Mouse (Mus musculus): ENCODE data around the gene Elovl2. TPM values are rescaled to one million over a fixed set of nuclear protein-coding genes. Genes with fewer than 3 reads are reported as not detected.

The Elovl2 gene
- polyA plus RNA-seq, 1 experiment from 2014 or later: not detected

GRCm38 (mm10) chr13:41235181-41235580 lies 15.0 kb upstream of the Elovl2 start:
- DNase-seq (ENCODE audit: low read depth, low spot score) (no peak), ATAC-seq (no peak)
- TF ChIP-seq CTCF (IDR thresholded peaks at IDR 0.05): no peak
- H3K27me3 ChIP-seq: peaks cover 32% of the 10 kb centered on the region
- ChIA-PET CTCF (no interaction called here), POLR2A (no interaction called here)
- in situ Hi-C loops (cut with MboI; ENCODE audit: low pct_unique_long_range_greater_than_20kb): loop anchor here (5.0 to 10.0 kb wide), 4 partner anchors 98 to 440 kb away; no protein-coding TSS in a partner anchor

- in situ Hi-C loops (cut with MboI; ENCODE audit: low pct_unique_long_range_greater_than_20kb): loop anchor here (10.0 kb wide), 2 partner anchors 388 to 438 kb away; no protein-coding TSS in a partner anchor
- H3K27me3 ChIP-seq: peaks cover 46% of the 10 kb centered on the region
- CTCF ChIA-PET: no interaction called here
These were observed 13.0 kb upstream of the Elovl2 start for GRCm38 (mm10) chr13:41233241-41233640.

GRCm38 (mm10) chr13:41232209-41232608 lies 12.0 kb upstream of the Elovl2 start:
- ChIA-PET CTCF (no interaction called here), POLR2A (interaction anchor here (0.6 kb wide), 1 partner anchor 95 kb away, joined by 3 read pairs; no protein-coding TSS in a partner anchor)
- in situ Hi-C loops (cut with MboI; ENCODE audit: low pct_unique_long_range_greater_than_20kb): loop anchor here (10.0 kb wide), 2 partner anchors 387 to 437 kb away; no protein-coding TSS in a partner anchor
- no peak for DNase-seq (ENCODE audit: low read depth, low spot score)
- ATAC-seq: no peak
- H3K27me3 ChIP-seq: peaks cover 47% of the 10 kb centered on the region
- TF ChIP-seq CTCF (IDR thresholded peaks at IDR 0.05): no peak

More at GRCm38 (mm10) chr13:41233241-41233640, 13.0 kb upstream of the Elovl2 start:
- ATAC-seq (no peak), DNase-seq (ENCODE audit: low read depth, low spot score) (no peak)
- TF ChIP-seq CTCF (IDR thresholded peaks at IDR 0.05): no peak
- POLR2A ChIA-PET: no interaction called here

GRCm38 (mm10) chr13:41231389-41231983 lies 11.3 kb upstream of the Elovl2 start:
- no peak for TF ChIP-seq CTCF (IDR thresholded peaks at IDR 0.05)
- ChIA-PET CTCF (no interaction called here), POLR2A (no interaction called here)
- in situ Hi-C loops (cut with MboI; ENCODE audit: low pct_unique_long_range_greater_than_20kb): loop anchor here (10.0 kb wide), 2 partner anchors 387 to 437 kb away; no protein-coding TSS in a partner anchor
- ATAC-seq (no peak), DNase-seq (ENCODE audit: low read depth, low spot score) (no peak)
- H3K27me3 ChIP-seq: peaks cover 53% of the 10 kb centered on the region

GRCm38 (mm10) chr13:41230256-41230655 lies 10.1 kb upstream of the Elovl2 start:
- TF ChIP-seq CTCF (IDR thresholded peaks at IDR 0.05): no peak
- no peak for ATAC-seq
- DNase-seq (ENCODE audit: low read depth, low spot score): no peak
- ChIA-PET CTCF (no interaction called here), POLR2A (no interaction called here)
- peaks cover 55% of the 10 kb centered on the region for H3K27me3 ChIP-seq
- in situ Hi-C loops (cut with MboI; ENCODE audit: low pct_unique_long_range_greater_than_20kb): loop anchor here (10.0 kb wide), 2 partner anchors 385 to 435 kb away; no protein-coding TSS in a partner anchor

GRCm38 (mm10) chr13:41228060-41228459 lies 7.9 kb upstream of the Elovl2 start:
- ChIA-PET CTCF (interaction anchor here (0.9 to 1.0 kb wide), 2 partner anchors 11 to 93 kb away, joined by 3 read pairs; no protein-coding TSS in a partner anchor), POLR2A (no interaction called here)
- TF ChIP-seq CTCF (IDR thresholded peaks at IDR 0.05): no peak
- peaks cover 56% of the 10 kb centered on the region for H3K27me3 ChIP-seq
- ATAC-seq: no peak
- in situ Hi-C loops (cut with MboI; ENCODE audit: low pct_unique_long_range_greater_than_20kb): no loop called here
- no peak for DNase-seq (ENCODE audit: low read depth, low spot score)

- ATAC-seq (no peak), DNase-seq (ENCODE audit: low read depth, low spot score) (no peak)
- in situ Hi-C loops (cut with MboI; ENCODE audit: low pct_unique_long_range_greater_than_20kb): no loop called here
- peaks cover 48% of the 10 kb centered on the region for H3K27me3 ChIP-seq
- ChIA-PET CTCF (interaction anchor here (1.2 kb wide), 1 partner anchor 10 kb away, joined by 3 read pairs; no protein-coding TSS in a partner anchor), POLR2A (no interaction called here)
- TF ChIP-seq CTCF (IDR thresholded peaks at IDR 0.05): no peak
These were observed 6.3 kb upstream of the Elovl2 start for GRCm38 (mm10) chr13:41226513-41226912.

- DNase-seq (ENCODE audit: low read depth, low spot score) (no peak), ATAC-seq (no peak)
- ChIA-PET POLR2A (no interaction called here), CTCF (no interaction called here)
- no peak for TF ChIP-seq CTCF (IDR thresholded peaks at IDR 0.05)
- H3K27me3 ChIP-seq: peaks cover 29% of the 10 kb centered on the region
- in situ Hi-C loops (cut with MboI; ENCODE audit: low pct_unique_long_range_greater_than_20kb): no loop called here
These were observed 410 bp downstream of the Elovl2 start for GRCm38 (mm10) chr13:41219687-41220303.

- POLR2A ChIA-PET: no interaction called here
These were observed 1.1 kb downstream of the Elovl2 start for GRCm38 (mm10) chr13:41219056-41219455.

GRCm38 (mm10) chr13:41216236-41216635 lies 4.0 kb downstream of the Elovl2 start:
- no peak for TF ChIP-seq CTCF (IDR thresholded peaks at IDR 0.05)
- ChIA-PET CTCF (interaction anchor here (1.2 to 1.5 kb wide), 2 partner anchors 10 to 11 kb away, joined by 3 read pairs; no protein-coding TSS in a partner anchor), POLR2A (no interaction called here)
- in situ Hi-C loops (cut with MboI; ENCODE audit: low pct_unique_long_range_greater_than_20kb): no loop called here
- peaks cover 48% of the 10 kb centered on the region for H3K27me3 ChIP-seq
- ATAC-seq: no peak
- no peak for DNase-seq (ENCODE audit: low read depth, low spot score)

More at GRCm38 (mm10) chr13:41219056-41219455, 1.1 kb downstream of the Elovl2 start:
- ATAC-seq: no peak
- H3K27me3 ChIP-seq: peaks cover 34% of the 10 kb centered on the region
- CTCF ChIA-PET: interaction anchor here (1.1 kb wide), 1 partner anchor 73 kb away, joined by 3 read pairs; no protein-coding TSS in a partner anchor
- in situ Hi-C loops (cut with MboI; ENCODE audit: low pct_unique_long_range_greater_than_20kb): no loop called here
- TF ChIP-seq CTCF (IDR thresholded peaks at IDR 0.05): no peak
- DNase-seq (ENCODE audit: low read depth, low spot score): no peak

GRCm38 (mm10) chr13:41215669-41216068 lies 4.5 kb downstream of the Elovl2 start:
- ChIA-PET POLR2A (no interaction called here), CTCF (interaction anchor here (1.5 kb wide), 1 partner anchor 10 kb away, joined by 3 read pairs; no protein-coding TSS in a partner anchor)
- TF ChIP-seq CTCF (IDR thresholded peaks at IDR 0.05): no peak
- in situ Hi-C loops (cut with MboI; ENCODE audit: low pct_unique_long_range_greater_than_20kb): no loop called here
- no peak for DNase-seq (ENCODE audit: low read depth, low spot score)
- H3K27me3 ChIP-seq: peaks cover 54% of the 10 kb centered on the region
- no peak for ATAC-seq

Data from Patski (cell line).